Mouse (Mus musculus) mouse embryonic stem cell (cell line): Measurements from ENCODE around the gene Cpvl.

Experiments
- in situ Hi-C, 2 experiments: fragments of 300-500 bp; cut with MboI; formaldehyde crosslinking; loops; 1 replicate in 1 of 2; 3 replicates in 1 of 2; pipeline ENCODE4 v1.14.3; 2019 to 2020; ENCODE audit warnings: low sequenced_read_pairs in 2 of 2, low pct_unique_long_range_greater_than_20kb in 1 of 2, mixed read lengths in 1 of 2; ENCODE audit not compliant: unreplicated experiment in 1 of 2

Gene Cpvl

GRCm38 (mm10) chr6:53863011-53863410 is 115.5 kb downstream of the Cpvl start:
- in situ Hi-C loops: no loop called here

- in situ Hi-C loops: no loop called here
Observed at GRCm38 (mm10) chr6:53859106-53859505, 119.4 kb downstream of the Cpvl start.

- in situ Hi-C loops: no loop called here
Observed at GRCm38 (mm10) chr6:53857822-53858221, 120.6 kb downstream of the Cpvl start.

GRCm38 (mm10) chr6:53856775-53857174 is 121.7 kb downstream of the Cpvl start:
- in situ Hi-C loops: no loop called here

GRCm38 (mm10) chr6:53854971-53855856 is 123.3 kb downstream of the Cpvl start:
- in situ Hi-C loops: no loop called here

- in situ Hi-C loops: no loop called here
Observed at GRCm38 (mm10) chr6:53854226-53854625, 124.2 kb downstream of the Cpvl start.

GRCm38 (mm10) chr6:53853546-53853945 is 124.9 kb downstream of the Cpvl start:
- in situ Hi-C loops: no loop called here

- in situ Hi-C loops: no loop called here
Observed at GRCm38 (mm10) chr6:53844626-53845025, 133.8 kb downstream of the Cpvl start.

GRCm38 (mm10) chr6:53825213-53825612 is 153.3 kb downstream of the Cpvl start:
- in situ Hi-C loops: no loop called here
